Mouse (Mus musculus): ENCODE results near the gene Tgfbrap1. TPM values are rescaled to one million over a fixed set of nuclear protein-coding genes. Genes with fewer than 3 reads are reported as not detected.

Gene Tgfbrap1
- total and polyA plus RNA-seq, 2 experiments from 2014 or later, result 4.5 to 8.7 TPM

DNA sequence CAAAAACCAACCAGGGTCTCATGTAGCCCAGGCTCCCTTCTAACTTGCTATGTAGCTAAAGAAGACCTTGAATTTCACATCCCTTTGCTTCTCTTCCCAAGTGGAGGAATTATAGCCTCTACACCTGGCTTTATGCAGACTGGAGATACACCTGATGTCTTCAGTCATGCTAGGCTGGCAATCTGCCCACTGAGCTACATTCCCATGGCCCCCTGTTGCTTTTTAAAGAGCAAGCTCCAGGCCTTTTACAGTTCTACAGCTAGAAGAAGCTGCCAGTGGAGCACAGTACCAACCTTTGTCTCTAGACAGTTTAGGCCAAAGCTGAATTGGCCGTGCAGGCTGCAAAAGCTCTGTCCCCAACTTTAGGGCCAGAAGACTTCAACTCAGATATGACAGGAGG, 8.0 kb downstream of the Tgfbrap1 start:
- Histone ChIP-seq H3K9me3 (replicated peaks; ENCODE audit: control insufficient read depth, low read length) (no peaks in the 10 kb centered on the region), H3K4me1 (ENCODE audit: control insufficient read depth, insufficient read depth) (peaks cover 5% of the 10 kb centered on the region), H3K4me3 (ENCODE audit: low read depth, low read length) (no peak overlapping the region), H3K9ac (replicated peaks; ENCODE audit: low read depth, low read length) (no peak overlapping the region), H3K27me3 (ENCODE audit: control insufficient read depth, insufficient read depth, low read length) (no peaks in the 10 kb centered on the region), H3K36me3 (replicated peaks; ENCODE audit: control insufficient read depth, insufficient read depth, low read length) (no peaks in the 10 kb centered on the region), H3K27ac (ENCODE audit: low read depth) (no peak overlapping the region), H3K4me2 (ENCODE audit: low read depth, low read length) (no peak overlapping the region)
- ATAC-seq (ENCODE audit: insufficient read depth, low read depth) (no peak), DNase-seq (ENCODE audit: low spot score) (no peak)
- 75% methylated on average over 1 of the region's 1 CpGs for WGBS
- TF ChIP-seq CTCF (IDR thresholded peaks at IDR 0.05; ENCODE audit: low read depth) (no peak), EP300 (IDR thresholded peaks at IDR 0.05; ENCODE audit: low read depth) (no peak)

DNA sequence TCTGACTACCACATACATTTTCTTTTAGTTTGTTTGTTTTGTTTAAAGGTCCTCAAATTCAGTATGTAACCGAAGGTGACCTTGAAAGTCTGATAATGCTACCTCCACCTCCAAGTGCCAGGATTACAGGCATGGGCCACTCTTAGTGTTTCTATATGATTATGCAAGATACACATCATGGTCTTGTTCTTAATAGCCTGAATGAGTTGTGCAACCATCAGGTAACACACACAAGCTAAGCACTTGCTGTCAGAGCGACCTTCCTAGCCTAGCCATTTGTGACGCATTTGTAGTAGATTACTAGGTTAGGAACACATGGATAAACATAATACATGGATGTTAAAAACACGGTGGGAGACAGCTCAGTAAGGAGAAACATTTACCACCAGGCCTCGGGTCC, 15.5 kb downstream of the Tgfbrap1 start:
- no peaks in the 10 kb centered on the region for H3K36me3 ChIP-seq (replicated peaks; ENCODE audit: control insufficient read depth, insufficient read depth, low read length)
- DNase-seq (ENCODE audit: low spot score) (no peak), ATAC-seq (ENCODE audit: insufficient read depth, low read depth) (no peak)
- TF ChIP-seq EP300 (IDR thresholded peaks at IDR 0.05; ENCODE audit: low read depth), result no peak
- no peak for TF ChIP-seq CTCF (IDR thresholded peaks at IDR 0.05; ENCODE audit: low read depth)
- H3K4me3 ChIP-seq (ENCODE audit: low read depth, low read length), result no peak overlapping the region
- H3K4me2 ChIP-seq (ENCODE audit: low read depth, low read length), result no peak overlapping the region
- no peaks in the 10 kb centered on the region for H3K4me1 ChIP-seq (ENCODE audit: control insufficient read depth, insufficient read depth)
- H3K27me3 ChIP-seq (ENCODE audit: control insufficient read depth, insufficient read depth, low read length), result no peaks in the 10 kb centered on the region
- no peak overlapping the region for H3K9ac ChIP-seq (replicated peaks; ENCODE audit: low read depth, low read length)
- H3K9me3 ChIP-seq (replicated peaks; ENCODE audit: control insufficient read depth, low read length), result no peaks in the 10 kb centered on the region
- no peak overlapping the region for H3K27ac ChIP-seq (ENCODE audit: low read depth)
- WGBS, result 78% methylated on average over 5 of the region's 5 CpGs

DNA sequence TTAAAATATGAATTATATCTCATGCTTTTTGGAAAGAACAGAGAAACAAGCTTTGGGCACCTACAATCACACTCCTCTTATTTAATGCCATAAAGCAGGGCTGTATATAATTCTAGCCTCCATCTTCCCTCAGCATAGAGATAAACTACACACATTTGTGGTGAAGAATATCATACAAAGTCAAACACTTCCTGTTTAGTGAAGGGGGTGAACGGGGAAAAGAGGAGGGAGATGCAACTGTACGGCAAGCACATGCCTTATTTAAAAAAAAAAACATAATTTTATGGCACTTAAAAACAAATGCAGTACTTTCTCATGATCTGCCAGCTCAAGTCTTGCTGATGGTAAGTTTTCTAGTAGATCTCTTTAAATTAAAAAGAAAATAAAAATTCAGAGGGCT, 20.3 kb downstream of the Tgfbrap1 start:
- H3K4me3 ChIP-seq (ENCODE audit: low read depth, low read length), result no peak overlapping the region

DNA sequence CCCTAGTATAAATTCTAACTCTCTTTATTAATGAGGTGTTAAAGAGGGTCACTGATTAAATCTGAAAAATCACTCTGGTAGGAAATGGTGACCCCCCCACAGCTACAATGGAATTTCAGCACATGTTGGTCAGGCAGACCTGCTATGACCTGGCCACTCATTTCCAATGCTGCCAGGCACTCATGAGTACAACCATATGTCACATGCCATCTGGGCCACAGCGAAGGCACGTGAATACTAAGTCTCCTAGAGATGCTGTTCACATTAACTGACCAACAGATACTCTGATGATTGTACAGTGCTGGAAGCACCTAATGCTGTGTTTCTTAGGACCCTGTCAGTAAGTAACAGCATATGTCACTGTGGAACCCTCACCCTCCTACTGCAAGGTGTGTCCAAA, 23.6 kb downstream of the Tgfbrap1 start:
- TF ChIP-seq CTCF (IDR thresholded peaks at IDR 0.05; ENCODE audit: low read depth) (no peak), EP300 (IDR thresholded peaks at IDR 0.05; ENCODE audit: low read depth) (no peak)
- Histone ChIP-seq H3K4me1 (ENCODE audit: control insufficient read depth, insufficient read depth) (no peaks in the 10 kb centered on the region), H3K27me3 (ENCODE audit: control insufficient read depth, insufficient read depth, low read length) (no peaks in the 10 kb centered on the region), H3K9ac (replicated peaks; ENCODE audit: low read depth, low read length) (no peak overlapping the region), H3K9me3 (replicated peaks; ENCODE audit: control insufficient read depth, low read length) (no peaks in the 10 kb centered on the region), H3K36me3 (replicated peaks; ENCODE audit: control insufficient read depth, insufficient read depth, low read length) (peaks cover 31% of the 10 kb centered on the region), H3K27ac (ENCODE audit: low read depth) (no peak overlapping the region), H3K4me3 (ENCODE audit: low read depth, low read length) (no peak overlapping the region), H3K4me2 (ENCODE audit: low read depth, low read length) (no peak overlapping the region)
- DNase-seq (ENCODE audit: low spot score) (no peak), ATAC-seq (ENCODE audit: insufficient read depth, low read depth) (no peak)
- WGBS, result 89% methylated on average over 2 of the region's 2 CpGs

More for the DNA sequence above, 20.3 kb downstream of the Tgfbrap1 start:
- no peaks in the 10 kb centered on the region for H3K9me3 ChIP-seq (replicated peaks; ENCODE audit: control insufficient read depth, low read length)
- peaks cover 20% of the 10 kb centered on the region for H3K36me3 ChIP-seq (replicated peaks; ENCODE audit: control insufficient read depth, insufficient read depth, low read length)
- H3K9ac ChIP-seq (replicated peaks; ENCODE audit: low read depth, low read length), result no peak overlapping the region
- TF ChIP-seq CTCF (IDR thresholded peaks at IDR 0.05; ENCODE audit: low read depth) (no peak), EP300 (IDR thresholded peaks at IDR 0.05; ENCODE audit: low read depth) (no peak)
- H3K27me3 ChIP-seq (ENCODE audit: control insufficient read depth, insufficient read depth, low read length), result no peaks in the 10 kb centered on the region
- H3K4me2 ChIP-seq (ENCODE audit: low read depth, low read length), result no peak overlapping the region
- H3K4me1 ChIP-seq (ENCODE audit: control insufficient read depth, insufficient read depth), result no peaks in the 10 kb centered on the region
- H3K27ac ChIP-seq (ENCODE audit: low read depth), result no peak overlapping the region
- ATAC-seq (ENCODE audit: insufficient read depth, low read depth), result no peak
- DNase-seq (ENCODE audit: low spot score), result no peak
- WGBS, result 76% methylated on average over 2 of the region's 2 CpGs

DNA sequence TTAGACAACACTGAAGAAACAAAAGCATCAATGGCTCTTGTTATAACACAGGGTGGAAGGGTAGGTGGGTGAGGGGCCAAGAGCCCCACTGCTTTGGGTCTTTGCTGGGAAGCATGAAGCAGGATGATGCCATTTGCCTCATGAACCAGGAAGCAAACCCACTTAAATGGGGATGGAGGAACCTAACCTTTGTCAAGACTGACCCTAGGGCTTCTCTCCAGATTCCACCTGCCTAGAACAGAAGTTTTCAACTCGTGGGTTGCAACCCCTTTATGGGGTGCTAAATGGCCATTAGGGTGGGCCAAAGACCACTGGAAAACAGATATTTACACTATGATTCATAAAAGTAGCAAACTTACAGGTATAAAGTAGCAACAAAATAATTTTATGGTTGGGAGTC, 25.9 kb downstream of the Tgfbrap1 start:
- Histone ChIP-seq H3K9me3 (replicated peaks; ENCODE audit: control insufficient read depth, low read length) (no peaks in the 10 kb centered on the region), H3K4me1 (ENCODE audit: control insufficient read depth, insufficient read depth) (no peaks in the 10 kb centered on the region), H3K4me3 (ENCODE audit: low read depth, low read length) (no peak overlapping the region), H3K4me2 (ENCODE audit: low read depth, low read length) (no peak overlapping the region), H3K9ac (replicated peaks; ENCODE audit: low read depth, low read length) (no peak overlapping the region), H3K27me3 (ENCODE audit: control insufficient read depth, insufficient read depth, low read length) (no peaks in the 10 kb centered on the region), H3K27ac (ENCODE audit: low read depth) (no peak overlapping the region), H3K36me3 (replicated peaks; ENCODE audit: control insufficient read depth, insufficient read depth, low read length) (peaks cover 33% of the 10 kb centered on the region)
- 74% methylated on average over 1 of the region's 1 CpGs for WGBS
- TF ChIP-seq CTCF (IDR thresholded peaks at IDR 0.05; ENCODE audit: low read depth) (no peak), EP300 (IDR thresholded peaks at IDR 0.05; ENCODE audit: low read depth) (no peak)
- ATAC-seq (ENCODE audit: insufficient read depth, low read depth), result no peak
- DNase-seq (ENCODE audit: low spot score), result no peak

DNA sequence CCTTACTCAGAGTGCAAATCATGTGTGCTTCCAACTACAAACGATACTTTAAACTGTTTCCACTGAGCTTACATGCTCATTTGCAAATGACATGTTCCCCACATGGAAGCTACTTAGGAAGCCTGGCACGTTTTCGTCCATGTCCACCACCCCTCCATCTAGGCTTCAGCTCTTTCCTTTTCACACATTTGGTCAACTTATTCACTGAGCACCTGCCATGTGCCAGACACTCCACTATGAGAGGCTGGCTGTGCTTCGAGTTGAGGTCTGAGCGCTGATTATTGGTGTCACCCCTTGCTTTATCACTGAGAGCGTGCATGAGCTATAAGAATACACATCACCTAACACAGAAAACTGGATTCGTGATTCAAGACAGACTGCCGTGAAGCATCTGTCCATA, 26.4 kb downstream of the Tgfbrap1 start:
- no peaks in the 10 kb centered on the region for H3K4me1 ChIP-seq (ENCODE audit: control insufficient read depth, insufficient read depth)
- no peak overlapping the region for H3K9ac ChIP-seq (replicated peaks; ENCODE audit: low read depth, low read length)
- H3K27ac ChIP-seq (ENCODE audit: low read depth), result no peak overlapping the region
- ATAC-seq (ENCODE audit: insufficient read depth, low read depth), result no peak
- 85% methylated on average over 8 of the region's 8 CpGs for WGBS
- H3K36me3 ChIP-seq (replicated peaks; ENCODE audit: control insufficient read depth, insufficient read depth, low read length), result peaks cover 37% of the 10 kb centered on the region
- no peak for DNase-seq (ENCODE audit: low spot score)
- no peaks in the 10 kb centered on the region for H3K27me3 ChIP-seq (ENCODE audit: control insufficient read depth, insufficient read depth, low read length)
- no peaks in the 10 kb centered on the region for H3K9me3 ChIP-seq (replicated peaks; ENCODE audit: control insufficient read depth, low read length)
- no peak overlapping the region for H3K4me3 ChIP-seq (ENCODE audit: low read depth, low read length)
- H3K4me2 ChIP-seq (ENCODE audit: low read depth, low read length), result no peak overlapping the region
- TF ChIP-seq CTCF (IDR thresholded peaks at IDR 0.05; ENCODE audit: low read depth), result no peak
